Mouse (Mus musculus): ENCODE measurements around the gene Klhl30. TPM values are rescaled to one million over a fixed set of nuclear protein-coding genes. Genes with fewer than 3 reads are reported as not detected.
A peak's percentile ranks its signal among the peaks of the same experiment; 100 is the strongest.

Gene Klhl30
- polyA plus RNA-seq, 1 experiment: not detected

DNA sequence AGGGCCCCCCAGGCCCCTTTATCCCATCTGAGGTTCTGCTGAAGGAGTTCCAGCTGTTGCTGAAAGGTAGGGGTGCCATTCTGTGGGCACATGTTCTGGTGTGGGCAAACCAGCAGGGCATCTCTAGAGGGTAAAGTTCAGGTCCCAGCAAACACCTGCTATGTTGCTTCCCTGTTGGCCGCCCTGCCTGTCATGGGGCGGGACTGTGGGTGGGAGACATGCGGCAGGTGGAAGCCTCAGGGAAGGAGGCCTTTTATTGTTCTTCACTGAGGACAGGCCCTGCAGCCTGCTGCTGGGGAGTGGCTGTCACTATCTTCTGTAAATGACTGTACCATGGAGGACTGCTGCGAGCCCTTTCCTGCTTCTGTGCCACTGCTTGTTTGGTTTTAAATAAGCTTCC is 18.6 kb downstream of the Klhl30 start:
- TF ChIP-seq POLR2A (IDR thresholded peaks at IDR 0.05; ENCODE audit: insufficient read depth, low read depth, low read length) (no peak), CTCF (IDR thresholded peaks at IDR 0.05; ENCODE audit: insufficient read depth, low read depth, low read length) (no peak)
- WGBS: 62% methylated on average over 4 of the region's 4 CpGs
- no peak overlapping the region for H3K27ac ChIP-seq (ENCODE audit: insufficient read depth, low read depth, low read length)
- H3K4me1 ChIP-seq (ENCODE audit: control insufficient read depth, insufficient read depth, low read length): peaks cover 17% of the 10 kb centered on the region
- H3K4me3 ChIP-seq (ENCODE audit: insufficient read depth, low read depth, low read length): no peak overlapping the region

DNA sequence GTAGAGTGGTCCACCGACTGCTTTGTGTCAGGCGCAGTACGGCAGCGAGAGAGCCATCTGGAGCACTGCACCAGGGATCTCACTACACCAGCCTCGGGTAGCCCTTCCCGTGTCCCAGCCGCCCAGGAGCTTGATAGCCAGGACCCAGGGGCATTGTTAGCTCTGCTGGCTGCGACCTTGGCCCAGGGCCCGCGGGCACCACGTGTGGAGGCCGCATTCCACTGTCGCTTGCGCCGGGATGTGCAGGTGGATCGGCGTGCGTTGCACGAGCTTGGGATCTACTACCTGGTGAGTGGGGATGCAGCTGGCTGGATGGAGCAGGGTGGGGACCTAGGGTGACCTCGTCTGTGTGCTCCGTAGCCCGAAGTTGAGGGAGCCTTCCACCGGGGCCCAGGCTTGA is 19.2 kb downstream of the Klhl30 start:
- no peak overlapping the region for H3K27ac ChIP-seq (ENCODE audit: insufficient read depth, low read depth, low read length)
- H3K4me3 ChIP-seq (ENCODE audit: insufficient read depth, low read depth, low read length): no peak overlapping the region
- no peak for TF ChIP-seq POLR2A (IDR thresholded peaks at IDR 0.05; ENCODE audit: insufficient read depth, low read depth, low read length)
- no peak for TF ChIP-seq CTCF (IDR thresholded peaks at IDR 0.05; ENCODE audit: insufficient read depth, low read depth, low read length)
- 87% methylated on average over 23 of the region's 23 CpGs for WGBS
- peaks cover 17% of the 10 kb centered on the region for H3K4me1 ChIP-seq (ENCODE audit: control insufficient read depth, insufficient read depth, low read length)

DNA sequence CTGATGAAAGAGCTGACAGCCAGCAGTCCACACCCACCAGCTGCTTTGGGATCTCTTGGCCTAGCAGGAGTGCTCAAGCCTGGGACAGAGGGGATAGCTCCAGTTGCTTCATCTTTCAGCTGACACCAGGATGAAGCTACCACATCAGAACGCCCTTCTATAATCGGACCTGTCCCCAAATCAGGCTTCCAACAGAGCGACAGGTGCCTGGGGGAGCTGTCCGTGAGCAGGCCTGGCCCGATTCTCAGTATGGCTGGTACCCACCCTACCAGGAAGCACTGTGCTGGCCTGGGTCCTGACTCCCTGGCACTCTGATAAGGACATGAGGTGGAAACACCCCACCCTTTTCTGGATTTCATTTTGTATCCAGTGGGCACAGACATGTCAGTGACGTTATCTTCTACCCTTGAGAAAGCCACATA is 22.6 kb downstream of the Klhl30 start:
- Histone ChIP-seq H3K27ac (ENCODE audit: insufficient read depth, low read depth, low read length) (no peak overlapping the region), H3K4me1 (ENCODE audit: control insufficient read depth, insufficient read depth, low read length) (0 out of 2 replicates have a peak, but pooled peaks cover 7% of the 10 kb centered on the region), H3K4me3 (ENCODE audit: insufficient read depth, low read depth, low read length) (no peak overlapping the region)
- 93% methylated on average over 6 of the region's 6 CpGs for WGBS
- TF ChIP-seq POLR2A (IDR thresholded peaks at IDR 0.05; ENCODE audit: insufficient read depth, low read depth, low read length) (no peak), CTCF (IDR thresholded peaks at IDR 0.05; ENCODE audit: insufficient read depth, low read depth, low read length) (no peak)

DNA sequence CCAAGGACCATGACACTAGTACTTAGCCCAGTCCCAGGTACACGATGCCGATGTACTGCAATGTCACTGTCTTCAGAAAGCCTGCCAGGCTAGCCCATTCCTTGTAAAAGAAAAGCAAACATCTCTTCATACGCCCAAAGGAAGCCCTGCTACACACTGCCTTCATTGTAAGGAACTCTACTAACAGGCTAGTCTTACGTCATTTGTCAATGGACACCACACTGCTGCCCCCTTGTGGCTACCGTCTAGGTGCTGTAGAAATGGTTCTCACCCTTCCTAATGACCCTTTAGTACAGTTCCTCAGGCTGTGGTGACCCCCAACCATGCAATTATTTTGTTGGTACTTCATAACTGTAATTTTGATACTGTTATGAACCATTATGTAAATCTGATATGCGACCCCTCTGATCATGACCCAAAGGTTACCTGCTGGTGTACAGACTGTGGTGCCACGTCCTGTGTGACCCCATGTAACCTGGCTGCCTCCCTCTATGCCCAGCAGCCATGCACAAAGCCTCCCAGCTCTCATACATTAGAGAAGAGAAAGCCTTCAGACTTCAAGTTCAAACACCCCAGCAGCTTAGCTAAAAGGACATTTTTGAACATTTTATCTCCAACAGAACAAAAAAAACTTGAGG is 29.8 kb downstream of the Klhl30 start:
- Histone ChIP-seq H3K4me1 (ENCODE audit: control insufficient read depth, insufficient read depth, low read length) (peaks cover 4% of the 10 kb centered on the region), H3K27ac (ENCODE audit: insufficient read depth, low read depth, low read length) (no peak overlapping the region), H3K4me3 (ENCODE audit: insufficient read depth, low read depth, low read length) (no peak overlapping the region)
- TF ChIP-seq POLR2A (IDR thresholded peaks at IDR 0.05; ENCODE audit: insufficient read depth, low read depth, low read length) (no peak), CTCF (IDR thresholded peaks at IDR 0.05; ENCODE audit: insufficient read depth, low read depth, low read length) (no peak)
- 48% methylated on average over 7 of the region's 7 CpGs for WGBS

DNA sequence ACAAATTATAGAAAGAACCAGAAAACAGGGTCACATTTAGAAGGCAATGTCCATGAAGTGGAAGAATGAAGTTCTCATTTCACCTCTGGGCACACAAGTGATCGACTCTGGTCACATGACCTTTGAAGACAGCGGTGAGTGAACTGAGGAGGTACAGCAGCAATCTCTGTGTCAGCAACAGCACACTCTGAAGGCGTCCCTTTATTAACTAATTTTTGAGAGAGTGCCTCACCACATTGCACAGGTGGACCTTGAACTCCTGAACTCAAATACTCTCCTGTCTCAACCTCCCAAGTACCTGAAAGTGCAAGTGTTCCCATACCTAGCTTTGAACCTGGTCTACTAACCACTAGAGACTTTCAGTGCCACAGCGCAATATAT is 30.3 kb downstream of the Klhl30 start:
- Histone ChIP-seq H3K4me1 (ENCODE audit: control insufficient read depth, insufficient read depth, low read length) (peaks cover 4% of the 10 kb centered on the region), H3K27ac (ENCODE audit: insufficient read depth, low read depth, low read length) (no peak overlapping the region), H3K4me3 (ENCODE audit: insufficient read depth, low read depth, low read length) (no peak overlapping the region)
- WGBS: 95% methylated on average over 4 of the region's 4 CpGs
- TF ChIP-seq POLR2A (IDR thresholded peaks at IDR 0.05; ENCODE audit: insufficient read depth, low read depth, low read length) (no peak), CTCF (IDR thresholded peaks at IDR 0.05; ENCODE audit: insufficient read depth, low read depth, low read length) (no peak)

DNA sequence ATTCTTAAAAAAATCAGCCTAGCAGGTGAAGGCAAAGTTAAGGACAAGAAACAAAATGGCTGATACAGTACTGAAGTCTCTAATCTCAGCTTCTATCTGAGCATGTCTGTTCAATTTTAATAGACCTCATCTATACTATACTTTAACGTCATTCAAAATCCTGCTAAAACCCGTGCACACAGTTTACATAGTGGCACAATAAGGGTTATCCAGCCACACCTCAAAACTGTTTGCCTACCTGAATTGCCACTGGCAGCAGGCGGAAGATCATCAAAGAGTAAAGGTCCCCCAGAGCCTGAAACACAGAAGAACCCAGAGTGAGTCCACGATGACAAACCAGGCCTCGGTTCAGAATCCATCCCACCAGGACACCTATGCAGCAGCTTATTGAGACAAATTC is 39.6 kb downstream of the Klhl30 start:
- Histone ChIP-seq H3K27ac (ENCODE audit: insufficient read depth, low read depth, low read length) (no peak overlapping the region), H3K4me3 (ENCODE audit: insufficient read depth, low read depth, low read length) (no peak overlapping the region), H3K4me1 (ENCODE audit: control insufficient read depth, insufficient read depth, low read length) (peaks cover 2% of the 10 kb centered on the region)
- 96% methylated on average over 5 of the region's 5 CpGs for WGBS
- TF ChIP-seq POLR2A (IDR thresholded peaks at IDR 0.05; ENCODE audit: insufficient read depth, low read depth, low read length) (no peak), CTCF (IDR thresholded peaks at IDR 0.05; ENCODE audit: insufficient read depth, low read depth, low read length) (no peak)

DNA sequence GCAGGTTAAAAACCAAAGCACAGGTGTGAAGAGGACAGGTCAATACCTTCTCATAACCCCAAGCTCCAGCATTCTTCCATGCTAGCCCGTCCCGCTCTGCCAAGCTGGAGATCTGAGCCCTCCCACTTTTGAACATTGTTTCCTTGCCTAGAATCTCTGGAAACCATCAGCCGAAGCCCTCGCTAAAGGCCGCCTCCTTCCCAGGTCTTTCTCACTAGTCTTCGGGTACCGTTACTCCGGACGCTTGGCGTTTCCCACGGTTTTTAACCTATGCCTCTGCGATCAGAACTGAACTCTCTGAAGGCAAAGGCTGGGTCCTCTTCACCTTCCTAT is 47.1 kb downstream of the Klhl30 start:
- H3K27ac ChIP-seq (ENCODE audit: insufficient read depth, low read depth, low read length): 0 out of 2 replicates have a peak overlapping the region, but pooled peaks have one; percentile 66

DNA sequence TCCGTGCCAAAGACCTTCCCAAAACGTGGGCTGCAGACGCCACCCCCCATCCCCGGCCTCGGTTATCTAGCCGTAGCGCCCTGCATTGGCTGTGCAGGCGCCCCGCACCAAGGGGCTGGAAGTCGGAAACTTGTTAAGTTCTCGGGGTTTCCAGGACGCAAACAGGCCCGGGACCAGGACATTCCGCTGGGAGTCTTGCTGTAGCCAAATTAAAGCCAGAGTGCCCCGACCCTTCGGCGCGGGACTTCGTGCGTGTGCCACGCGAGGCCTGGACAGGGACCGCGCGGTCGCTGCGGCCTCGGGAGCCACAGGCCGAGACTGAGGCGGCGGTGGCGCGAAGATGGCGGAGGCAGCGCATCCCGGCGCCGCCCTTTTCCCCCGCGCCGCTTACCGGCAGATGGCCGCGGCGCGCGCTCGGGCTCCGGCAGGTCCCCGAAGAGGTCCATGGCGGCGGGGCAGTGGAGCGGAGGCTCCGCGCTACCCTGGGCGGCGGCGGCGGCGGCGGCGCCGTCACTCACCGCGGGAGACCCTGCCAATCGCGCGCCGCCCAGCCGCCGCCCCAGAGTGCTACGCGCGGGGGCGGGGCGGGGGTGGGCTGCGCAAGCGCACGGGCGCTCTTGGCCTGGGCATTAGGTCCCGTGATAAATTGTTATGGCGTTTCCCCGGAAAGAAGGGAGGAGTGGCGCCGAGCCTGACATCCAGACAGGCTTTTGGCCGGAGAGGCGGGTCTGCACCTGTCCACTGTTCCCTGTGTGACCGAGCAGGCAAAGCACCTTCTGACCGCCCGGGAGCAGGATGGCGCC is 47.6 kb downstream of the Klhl30 start, which contains the start of gene Ilkap:
Gene Ilkap (minus strand): TSS at position 556 of the 803 bp plus-strand sequence.
- H3K4me3 ChIP-seq (ENCODE audit: insufficient read depth, low read depth, low read length): peak within 1 kb of the TSS; percentile 95

More for the DNA sequence above, 47.1 kb downstream of the Klhl30 start:
- peak overlapping the region; percentile 95 for H3K4me3 ChIP-seq (ENCODE audit: insufficient read depth, low read depth, low read length)
- no peak for TF ChIP-seq POLR2A (IDR thresholded peaks at IDR 0.05; ENCODE audit: insufficient read depth, low read depth, low read length)
- TF ChIP-seq CTCF (IDR thresholded peaks at IDR 0.05; ENCODE audit: insufficient read depth, low read depth, low read length): no peak
- under 1% methylated on average over 12 of the region's 12 CpGs for WGBS
- H3K4me1 ChIP-seq (ENCODE audit: control insufficient read depth, insufficient read depth, low read length): peaks cover 2% of the 10 kb centered on the region

DNA sequence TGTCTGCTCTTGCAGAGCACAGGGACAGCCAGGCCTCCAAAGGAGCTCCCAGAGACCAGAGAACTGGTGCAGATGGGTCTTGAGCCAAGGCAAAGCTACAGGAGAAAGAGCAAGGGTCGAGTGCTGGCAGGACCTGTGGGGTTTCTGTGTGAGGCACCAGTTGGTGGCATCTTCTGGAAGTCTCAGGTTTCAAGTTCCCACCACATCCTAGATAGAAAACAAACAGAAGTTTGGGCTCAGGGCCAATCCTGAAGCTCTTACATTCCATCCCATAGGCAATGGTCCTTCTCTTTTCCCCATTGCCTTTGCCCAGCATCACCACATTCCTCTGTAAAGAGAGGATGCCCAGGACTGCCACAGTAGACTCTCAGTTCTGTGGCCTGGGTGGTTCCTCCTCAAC is 54.2 kb downstream of the Klhl30 start:
- H3K4me1 ChIP-seq (ENCODE audit: control insufficient read depth, insufficient read depth, low read length): 0 out of 2 replicates have a peak, but pooled peaks cover 3% of the 10 kb centered on the region
- 23% methylated on average over 1 of the region's 1 CpGs for WGBS
- H3K4me3 ChIP-seq (ENCODE audit: insufficient read depth, low read depth, low read length): no peak overlapping the region
- TF ChIP-seq CTCF (IDR thresholded peaks at IDR 0.05; ENCODE audit: insufficient read depth, low read depth, low read length): no peak
- no peak for TF ChIP-seq POLR2A (IDR thresholded peaks at IDR 0.05; ENCODE audit: insufficient read depth, low read depth, low read length)
- H3K27ac ChIP-seq (ENCODE audit: insufficient read depth, low read depth, low read length): no peak overlapping the region

More for the DNA sequence above, 47.6 kb downstream of the Klhl30 start, which contains the start of gene Ilkap:
- WGBS: under 1% methylated on average over 91 of the region's 91 CpGs
- H3K4me1 ChIP-seq (ENCODE audit: control insufficient read depth, insufficient read depth, low read length): peaks cover 2% of the 10 kb centered on the region
- H3K27ac ChIP-seq (ENCODE audit: insufficient read depth, low read depth, low read length): peak within 1 kb of the TSS; percentile 95
- TF ChIP-seq CTCF (IDR thresholded peaks at IDR 0.05; ENCODE audit: insufficient read depth, low read depth, low read length) (no peak), POLR2A (IDR thresholded peaks at IDR 0.05; ENCODE audit: insufficient read depth, low read depth, low read length) (peak; percentile 64; the same call in 1 of the 2 replicates)

All from olfactory bulb, adult 2 months (tissue).